ENCODE assay signal across 22 mouse cellular contexts in the genomic region with DNA sequence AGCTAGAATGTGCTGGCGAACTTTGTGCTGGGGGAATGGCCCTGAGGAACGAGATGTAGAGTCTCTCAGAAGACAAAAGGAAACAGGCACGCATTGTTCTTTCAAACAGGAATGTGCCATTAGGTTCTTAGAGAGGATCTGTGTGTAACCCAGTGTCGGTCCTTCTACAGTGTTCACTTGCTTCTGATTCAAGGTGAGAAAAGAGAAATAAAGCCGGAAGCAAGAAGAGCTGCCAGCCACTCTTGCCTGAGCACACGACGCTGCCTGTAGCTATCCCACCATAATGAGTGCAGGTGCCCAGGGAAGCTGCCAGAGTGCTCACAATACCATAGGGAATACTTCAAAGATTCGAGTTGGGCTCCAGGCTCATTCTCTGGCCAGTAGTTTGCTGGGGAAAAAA. TPM values are rescaled to one million over a fixed set of nuclear protein-coding genes. Genes with fewer than 3 reads are reported as not detected.
"Had no signal": no experiment of that assay in that cellular context is flagged by ENCODE, and none has a peak within 500 bp of the region (broad histone marks: within the 10 kb centered on the region; RNA-seq: fewer than 3 reads in every experiment).

No protein-coding gene starts in this region.

- ATAC-seq: inflammation-experienced regulatory T-cells, adult 6 months; intestine, embryonic 16.5 days; liver, postnatal 0 days; lung, postnatal 0 days had no signal

- H3K4me3 ChIP-seq: limb, embryonic 15.5 days; neural tube, embryonic 12.5 days; stomach, embryonic 15.5 days had no signal

- H3K9ac ChIP-seq: limb, embryonic 15.5 days; liver, embryonic 14.5 days; liver, postnatal 0 days; lung, embryonic 14.5 days; neural tube, embryonic 12.5 days; stomach, embryonic 15.5 days had no signal

- DNase-seq: kidney, adult 18-20 months; kidney, adult 9 months; kidney, postnatal 14 days; kidney, postnatal 4 days; left cerebral cortex, postnatal 4 days; liver, postnatal 0 days; lung, embryonic 14.5 days; spleen, adult 18-20 months; thymus, adult 18-20 months; thymus, postnatal 14 days; thymus, postnatal 4 days had no signal

- H3K4me2 ChIP-seq: limb, embryonic 15.5 days; liver, embryonic 11.5 days; lung, embryonic 14.5 days; neural tube, embryonic 12.5 days; stomach, embryonic 15.5 days had no signal

- H3K9me3 ChIP-seq: limb, embryonic 15.5 days; neural tube, embryonic 12.5 days; stomach, embryonic 15.5 days had no signal

- H3K27ac ChIP-seq: limb, embryonic 15.5 days; liver, embryonic 14.5 days; macrophage; neural tube, embryonic 12.5 days; stomach, embryonic 15.5 days had no signal

- H3K4me1 ChIP-seq: limb, embryonic 15.5 days; stomach, embryonic 15.5 days had no signal

- H3K27me3 ChIP-seq: limb, embryonic 15.5 days; neural tube, embryonic 12.5 days; stomach, embryonic 15.5 days had no signal

- H3K36me3 ChIP-seq: limb, embryonic 15.5 days; neural tube, embryonic 12.5 days; stomach, embryonic 15.5 days had no signal

RNA-seq across cellular contexts. Expression of a gene that starts 43.6 kb away (rescaled TPM):
- total RNA-seq: megakaryocyte, adult 5-6 weeks; neutrophil, adult 5-6 weeks had no signal
- polyA plus RNA-seq: inflammation-experienced regulatory T-cells, adult 6 months; liver, embryonic 14.5 days; liver, postnatal 0 days; lung, postnatal 0 days; macrophage had no signal
